Mouse (Mus musculus): ENCODE data around the gene Zar1.
"Not testable (repeated sequence)": the region's sequence is repeated elsewhere in the genome, so short reads cannot be mapped to it uniquely, and the experiment has no call there.

Gene Zar1

GRCm38 (mm10) chr5:72580970-72581332 is at the start of gene Zar1:
Zar1 (minus strand) TSS chr5:72581254.
- DNase-seq (ENCODE audit: extremely low read depth, low read depth, low spot score): not testable (repeated sequence)

GRCm38 (mm10) chr5:72630026-72630425 is 49.0 kb upstream of the Zar1 start:
- no peak for DNase-seq (ENCODE audit: extremely low read depth, low read depth, low spot score)

- DNase-seq (ENCODE audit: extremely low read depth, low read depth, low spot score): no peak
Observed at GRCm38 (mm10) chr5:72621022-72621421, 40.0 kb upstream of the Zar1 start.

- no peak for DNase-seq (ENCODE audit: extremely low read depth, low read depth, low spot score)
Observed at GRCm38 (mm10) chr5:72617413-72617812, 36.4 kb upstream of the Zar1 start.

GRCm38 (mm10) chr5:72603138-72603537 is 22.1 kb upstream of the Zar1 start:
- DNase-seq (ENCODE audit: extremely low read depth, low read depth, low spot score): no peak

- DNase-seq (ENCODE audit: extremely low read depth, low read depth, low spot score): no peak
Observed at GRCm38 (mm10) chr5:72601006-72601405, 20.0 kb upstream of the Zar1 start.

DNA sequence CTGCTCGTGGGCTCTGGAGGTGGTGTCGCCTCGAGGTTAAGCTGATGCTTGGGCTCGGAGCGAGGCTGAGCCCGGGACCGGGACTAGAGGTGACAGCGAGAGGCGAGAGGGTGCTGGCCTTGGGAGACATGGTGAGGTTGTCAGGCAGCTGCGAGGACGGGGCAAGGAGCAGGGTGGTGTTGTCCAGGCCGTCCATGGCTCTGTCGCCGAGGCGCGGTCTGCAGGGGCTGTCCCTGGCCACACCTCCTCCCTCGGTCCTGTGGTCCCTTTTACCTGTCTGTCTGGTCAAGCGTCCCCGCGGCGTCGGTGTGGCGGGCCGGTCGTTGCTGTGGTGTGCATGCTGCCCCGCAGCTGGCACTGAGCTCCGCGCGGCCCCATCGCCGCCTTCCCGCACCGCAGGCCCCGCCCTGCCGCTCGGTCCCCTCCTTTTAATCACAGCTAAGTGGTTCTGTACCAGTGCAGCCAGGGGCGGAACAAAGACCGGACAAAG is 6.2 kb upstream of the Zar1 start, which contains the start of gene Gm5868:
Gm5868 (minus strand) TSS at position 360 of the 490 bp plus-strand sequence.
- no peak for DNase-seq (ENCODE audit: extremely low read depth, low read depth, low spot score)

- DNase-seq (ENCODE audit: extremely low read depth, low read depth, low spot score): not testable (repeated sequence)
Observed at GRCm38 (mm10) chr5:72586667-72587191, 5.7 kb upstream of the Zar1 start.

- DNase-seq (ENCODE audit: extremely low read depth, low read depth, low spot score): not testable (repeated sequence)
Observed at GRCm38 (mm10) chr5:72586122-72586521, 5.1 kb upstream of the Zar1 start.

- not testable (repeated sequence) for DNase-seq (ENCODE audit: extremely low read depth, low read depth, low spot score)
Observed at GRCm38 (mm10) chr5:72580088-72580969, 725 bp downstream of the Zar1 start.

- not testable (repeated sequence) for DNase-seq (ENCODE audit: extremely low read depth, low read depth, low spot score)
Observed at GRCm38 (mm10) chr5:72579599-72579998, 1.5 kb downstream of the Zar1 start.

- DNase-seq (ENCODE audit: extremely low read depth, low read depth, low spot score): no peak
Observed at GRCm38 (mm10) chr5:72565621-72566020, 15.4 kb downstream of the Zar1 start.

DNA sequence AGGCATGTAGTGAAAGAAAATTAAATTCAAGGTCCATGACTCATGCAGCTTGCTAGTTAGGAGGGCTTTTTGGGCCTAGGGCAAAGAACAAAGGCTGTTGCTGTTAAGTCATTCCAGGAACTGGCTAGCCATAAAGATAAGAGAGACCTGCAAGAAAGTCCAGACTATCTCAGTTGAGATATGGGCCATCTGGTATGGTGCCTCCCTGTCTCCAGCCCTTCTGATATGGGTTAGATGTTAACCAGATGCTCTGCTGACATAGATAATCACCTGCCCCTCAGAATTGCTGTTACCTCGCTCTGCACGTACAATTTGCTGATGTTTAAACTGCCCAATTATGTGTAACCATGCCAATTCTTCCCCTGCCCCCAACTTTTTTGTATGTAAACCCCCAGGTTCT is 17.9 kb downstream of the Zar1 start:
- DNase-seq (ENCODE audit: extremely low read depth, low read depth, low spot score): not testable (repeated sequence)

DNA sequence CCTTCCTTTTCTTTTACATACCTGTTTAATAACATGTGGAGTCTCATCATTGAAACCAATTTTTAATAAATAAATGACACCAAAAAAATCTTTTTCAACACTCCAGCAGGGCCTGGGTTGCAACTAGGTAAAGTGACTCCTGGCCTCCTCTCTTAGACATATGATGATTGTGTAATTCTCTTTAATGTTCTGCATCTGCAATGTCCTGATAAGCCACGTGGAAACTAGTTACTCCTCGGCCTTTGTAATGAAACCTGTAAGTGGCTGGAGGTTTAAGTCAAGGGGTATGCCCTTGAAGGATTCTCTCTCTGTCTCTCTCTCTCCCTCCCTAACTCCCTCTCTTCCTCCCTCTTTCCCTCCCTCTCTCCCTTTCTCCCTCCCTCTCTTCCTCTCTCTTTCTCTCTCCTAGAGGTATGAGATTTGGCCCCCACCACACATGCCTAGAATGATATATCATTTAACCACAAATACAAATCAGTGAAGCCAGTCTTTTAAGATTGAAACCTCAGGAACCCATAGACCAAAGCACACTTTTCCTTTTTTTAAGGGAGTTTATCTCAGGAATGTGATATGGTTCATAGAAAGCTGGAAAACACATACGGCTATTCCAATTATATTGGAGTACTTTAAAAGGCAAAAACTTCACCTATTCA is 20.0 kb downstream of the Zar1 start:
- no peak for DNase-seq (ENCODE audit: extremely low read depth, low read depth, low spot score)

- DNase-seq (ENCODE audit: extremely low read depth, low read depth, low spot score): peak; percentile 74
Observed at GRCm38 (mm10) chr5:72559544-72560049, 21.5 kb downstream of the Zar1 start, which contains the start of gene Nfxl1. Nfxl1 (minus strand) TSS chr5:72559684.

- no peak for DNase-seq (ENCODE audit: extremely low read depth, low read depth, low spot score)
Observed at GRCm38 (mm10) chr5:72558716-72559526, 22.1 kb downstream of the Zar1 start.

DNA sequence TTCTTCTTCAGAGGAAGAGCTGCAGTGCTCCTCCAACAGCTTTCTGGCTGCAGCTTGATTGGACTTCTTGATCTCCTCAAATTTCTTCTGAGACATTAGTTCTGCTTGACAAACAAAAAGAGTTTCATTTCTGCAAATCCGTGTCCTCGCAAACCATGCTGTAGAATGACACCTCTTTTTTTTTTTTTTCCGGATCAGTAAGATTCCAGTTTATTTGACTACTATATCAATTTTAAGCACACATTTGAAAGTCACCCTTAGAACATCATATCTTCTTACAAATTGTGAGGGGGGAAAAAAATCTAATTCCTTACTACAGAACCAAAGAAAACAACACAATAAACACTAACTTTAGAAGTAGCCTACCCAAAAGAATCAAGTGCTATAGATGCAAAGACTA is 24.8 kb downstream of the Zar1 start:
- DNase-seq (ENCODE audit: extremely low read depth, low read depth, low spot score): no peak

DNA sequence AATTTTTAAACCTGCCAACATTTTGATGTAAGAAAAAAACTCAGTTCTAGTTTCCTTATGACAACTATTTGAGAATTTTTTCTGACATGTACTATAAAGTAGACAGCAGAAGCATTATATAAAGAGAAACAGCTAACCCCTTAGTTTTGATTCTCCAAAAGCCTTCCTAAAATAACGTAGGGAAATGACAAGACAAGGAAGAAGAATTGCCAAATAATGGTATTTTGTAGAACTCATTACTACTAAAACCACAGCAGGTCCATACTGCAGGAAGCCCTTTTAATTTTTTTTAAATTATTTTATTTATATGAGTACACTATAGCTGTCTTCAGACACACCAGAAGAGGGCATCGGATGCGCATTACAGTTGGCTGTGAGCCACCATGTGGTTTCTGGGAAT is 29.8 kb downstream of the Zar1 start:
- DNase-seq (ENCODE audit: extremely low read depth, low read depth, low spot score): no peak

GRCm38 (mm10) chr5:72528896-72529295 is 52.2 kb downstream of the Zar1 start:
- DNase-seq (ENCODE audit: extremely low read depth, low read depth, low spot score): no peak
